Mouse (Mus musculus): ENCODE results near the gene Ap3m1. TPM values are rescaled to one million over a fixed set of nuclear protein-coding genes. Genes with fewer than 3 reads are reported as not detected.
A peak's percentile ranks its signal among the peaks of the same experiment; 100 is the strongest.
"Not testable (repeated sequence)": the region's sequence is repeated elsewhere in the genome, so short reads cannot be mapped to it uniquely, and the experiment has no call there.

Gene Ap3m1
- polyA plus RNA-seq (2012; ENCODE audit: insufficient read depth, insufficient read length, low replicate concordance, missing spikeins): not detected in 2 replicates

DNA sequence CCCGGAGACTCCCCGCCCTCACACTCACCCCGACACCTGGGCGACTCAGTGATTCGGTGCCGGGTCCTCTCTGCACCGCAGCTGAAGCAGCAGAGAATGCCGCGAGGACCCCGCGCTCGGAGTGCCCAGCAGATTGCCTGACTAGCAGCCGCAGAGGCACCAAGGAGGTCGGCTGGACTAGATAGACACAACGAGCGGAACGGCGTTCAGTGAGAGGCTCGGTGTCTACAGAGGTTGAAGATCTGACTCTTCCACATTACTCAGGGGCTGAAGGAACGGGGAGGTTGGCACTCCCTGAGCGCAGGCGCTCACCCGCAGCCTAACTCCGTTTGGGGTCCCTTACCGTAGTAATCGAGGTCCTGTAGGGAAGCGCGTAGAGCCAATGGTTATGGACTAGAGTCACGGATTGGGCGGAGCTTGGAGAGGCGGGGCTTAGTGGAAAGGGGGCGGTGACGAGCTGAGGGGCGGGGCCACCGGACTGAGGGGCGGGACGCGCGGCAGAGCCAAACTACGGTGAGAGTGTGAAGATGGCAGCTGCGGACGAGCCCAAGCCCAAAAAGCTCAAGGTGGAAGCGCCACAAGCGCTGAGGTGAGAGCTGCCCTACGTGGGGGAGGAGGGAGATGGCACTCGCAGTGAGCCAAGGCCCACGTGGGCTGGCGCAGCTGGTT lies at the start of gene Ap3m1, which contains the start of gene Adk:
Ap3m1 (minus strand) TSS at position 397 of the 669 bp plus-strand sequence.
Adk (plus strand) TSS at position 463 of the 669 bp plus-strand sequence.
- H3K4me3 ChIP-seq (ENCODE audit: insufficient read depth, low read depth, low read length): peak within 1 kb of the TSS; percentile 77
- 0 out of 2 replicates have a peak, but pooled peaks have one; percentile 20 for TF ChIP-seq POLR2A (IDR thresholded peaks at IDR 0.05; ENCODE audit: insufficient read depth, low read depth, low read length)
- no peak for TF ChIP-seq CTCF (IDR thresholded peaks at IDR 0.05; ENCODE audit: insufficient read depth, low read depth, low read length)
- no peaks in the 10 kb centered on the region for H3K4me1 ChIP-seq (ENCODE audit: control insufficient read depth, insufficient read depth, low read length)
- WGBS: under 1% methylated on average over 48 of the region's 48 CpGs
- peak within 1 kb of the TSS; percentile 95 for H3K27ac ChIP-seq (ENCODE audit: insufficient read depth, low read depth, low read length)

DNA sequence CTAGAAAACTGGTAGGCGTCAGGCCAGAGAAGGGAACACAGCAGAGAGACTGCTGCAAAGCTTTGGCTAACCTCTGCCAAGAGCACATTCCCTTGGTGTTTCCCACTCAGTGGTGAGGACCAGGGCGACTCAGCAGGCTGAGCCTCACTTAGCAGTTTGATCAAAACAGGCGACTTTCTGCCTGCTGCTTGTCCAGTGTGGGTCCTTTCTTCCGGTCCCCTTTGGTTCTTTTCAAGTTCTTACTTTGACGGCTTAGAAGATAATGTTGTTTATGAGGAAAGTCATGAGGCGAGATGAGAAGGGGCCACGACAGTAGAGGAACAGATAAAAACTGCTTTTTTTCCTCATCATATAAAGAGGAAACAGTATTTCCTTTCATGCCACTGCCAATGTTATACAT lies 49.3 kb upstream of the Ap3m1 start:
- TF ChIP-seq POLR2A (IDR thresholded peaks at IDR 0.05; ENCODE audit: insufficient read depth, low read depth, low read length) (no peak), CTCF (IDR thresholded peaks at IDR 0.05; ENCODE audit: insufficient read depth, low read depth, low read length) (no peak)
- WGBS: 63% methylated on average over 7 of the region's 7 CpGs
- no peak overlapping the region for H3K27ac ChIP-seq (ENCODE audit: insufficient read depth, low read depth, low read length)
- H3K4me3 ChIP-seq (ENCODE audit: insufficient read depth, low read depth, low read length): no peak overlapping the region
- H3K4me1 ChIP-seq (ENCODE audit: control insufficient read depth, insufficient read depth, low read length): peaks cover 7% of the 10 kb centered on the region; the same call in 1 of the 2 replicates

DNA sequence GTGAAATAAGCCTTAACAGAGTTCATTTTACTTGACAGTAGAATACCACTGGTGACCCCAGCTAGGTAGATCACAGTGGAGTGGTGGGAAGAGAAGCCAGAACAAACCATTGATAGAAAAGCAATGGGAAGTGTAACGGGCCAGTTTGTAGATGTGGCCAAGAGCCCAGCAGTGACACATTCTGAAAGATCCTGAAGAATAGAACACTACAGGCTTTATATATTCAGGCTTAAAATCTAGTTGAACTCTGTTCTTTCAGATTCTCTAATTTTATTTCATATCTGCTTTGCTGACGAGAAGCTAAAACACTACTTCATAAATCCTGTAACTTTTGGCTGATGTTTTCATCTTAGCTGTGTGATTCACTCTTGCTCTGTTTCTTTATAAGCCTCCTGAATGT lies 48.6 kb upstream of the Ap3m1 start:
- TF ChIP-seq POLR2A (IDR thresholded peaks at IDR 0.05; ENCODE audit: insufficient read depth, low read depth, low read length) (no peak), CTCF (IDR thresholded peaks at IDR 0.05; ENCODE audit: insufficient read depth, low read depth, low read length) (no peak)
- Histone ChIP-seq H3K4me1 (ENCODE audit: control insufficient read depth, insufficient read depth, low read length) (peaks cover 5% of the 10 kb centered on the region; the same call in 1 of the 2 replicates), H3K4me3 (ENCODE audit: insufficient read depth, low read depth, low read length) (no peak overlapping the region), H3K27ac (ENCODE audit: insufficient read depth, low read depth, low read length) (no peak overlapping the region)
- WGBS: 77% methylated on average over 2 of the region's 2 CpGs

DNA sequence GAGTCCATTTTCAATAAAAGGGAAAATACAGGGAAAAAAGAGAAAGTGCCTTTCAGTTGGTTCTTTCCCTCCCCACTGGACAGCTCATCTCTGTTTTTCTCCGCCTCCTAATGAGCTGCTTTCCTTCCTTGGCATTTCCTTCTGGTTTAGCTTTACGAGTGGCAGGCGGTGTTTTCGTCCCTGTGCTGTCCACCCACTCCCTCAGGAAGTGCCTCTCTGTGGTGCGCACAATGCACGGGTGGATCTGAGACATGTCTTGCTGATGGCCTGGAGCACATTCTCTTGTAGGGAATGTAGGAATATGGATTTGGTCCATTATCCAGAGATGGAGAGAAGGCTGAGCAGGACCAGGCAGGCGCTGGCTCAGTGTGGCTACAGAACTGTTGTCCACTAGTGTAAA lies 47.1 kb upstream of the Ap3m1 start:
- Histone ChIP-seq H3K4me3 (ENCODE audit: insufficient read depth, low read depth, low read length) (no peak overlapping the region), H3K27ac (ENCODE audit: insufficient read depth, low read depth, low read length) (peak overlapping the region; percentile 17; the same call in 1 of the 2 replicates), H3K4me1 (ENCODE audit: control insufficient read depth, insufficient read depth, low read length) (peaks cover 5% of the 10 kb centered on the region; the same call in 1 of the 2 replicates)
- 19% methylated on average over 7 of the region's 7 CpGs for WGBS
- no peak for TF ChIP-seq POLR2A (IDR thresholded peaks at IDR 0.05; ENCODE audit: insufficient read depth, low read depth, low read length)
- no peak for TF ChIP-seq CTCF (IDR thresholded peaks at IDR 0.05; ENCODE audit: insufficient read depth, low read depth, low read length)

DNA sequence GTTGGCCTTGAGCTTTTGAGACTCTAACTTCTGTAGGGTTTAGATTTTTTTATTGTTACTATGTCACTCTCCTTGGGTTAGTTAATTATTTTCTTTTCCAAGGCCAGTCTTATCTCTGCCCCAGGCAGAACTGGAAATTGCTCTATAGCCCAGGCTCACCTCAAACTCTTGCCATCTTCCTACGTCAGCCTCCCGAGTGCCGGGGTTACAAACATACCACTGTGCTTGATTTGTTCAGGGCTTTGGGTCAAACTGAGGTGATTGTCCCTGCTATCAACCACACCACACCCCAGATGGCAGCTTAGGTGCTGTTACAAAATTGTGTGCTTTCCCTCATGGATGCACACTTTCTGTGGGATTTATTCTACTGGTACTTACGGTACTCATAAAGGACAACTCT lies 44.4 kb upstream of the Ap3m1 start:
- H3K4me1 ChIP-seq (ENCODE audit: control insufficient read depth, insufficient read depth, low read length): peaks cover 5% of the 10 kb centered on the region; the same call in 1 of the 2 replicates
- H3K27ac ChIP-seq (ENCODE audit: insufficient read depth, low read depth, low read length): no peak overlapping the region
- TF ChIP-seq POLR2A (IDR thresholded peaks at IDR 0.05; ENCODE audit: insufficient read depth, low read depth, low read length) (no peak), CTCF (IDR thresholded peaks at IDR 0.05; ENCODE audit: insufficient read depth, low read depth, low read length) (no peak)
- 96% methylated on average over 4 of the region's 4 CpGs for WGBS
- no peak overlapping the region for H3K4me3 ChIP-seq (ENCODE audit: insufficient read depth, low read depth, low read length)

DNA sequence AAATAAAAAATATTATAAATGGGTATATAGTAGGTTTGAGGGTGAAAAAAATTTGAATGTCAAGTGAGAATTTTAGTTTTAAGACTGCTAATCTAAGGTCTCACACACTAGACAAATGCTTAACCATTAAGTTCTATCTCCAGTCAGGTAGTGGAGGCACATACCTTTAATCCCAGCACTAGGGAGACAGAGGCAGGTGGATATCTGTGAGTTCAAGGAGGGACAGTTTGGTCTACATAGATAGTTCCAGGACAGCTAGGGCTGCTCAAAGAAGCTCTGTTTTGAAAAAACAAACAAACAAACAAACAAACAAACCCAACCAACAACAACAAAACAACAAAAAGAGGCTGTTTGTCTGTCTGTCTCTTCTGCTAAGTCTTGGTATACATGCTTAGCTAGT lies 44.0 kb upstream of the Ap3m1 start:
- H3K4me3 ChIP-seq (ENCODE audit: insufficient read depth, low read depth, low read length): no peak overlapping the region
- H3K4me1 ChIP-seq (ENCODE audit: control insufficient read depth, insufficient read depth, low read length): peaks cover 3% of the 10 kb centered on the region; the same call in 1 of the 2 replicates
- no peak for TF ChIP-seq CTCF (IDR thresholded peaks at IDR 0.05; ENCODE audit: insufficient read depth, low read depth, low read length)
- TF ChIP-seq POLR2A (IDR thresholded peaks at IDR 0.05; ENCODE audit: insufficient read depth, low read depth, low read length): no peak
- no peak overlapping the region for H3K27ac ChIP-seq (ENCODE audit: insufficient read depth, low read depth, low read length)

DNA sequence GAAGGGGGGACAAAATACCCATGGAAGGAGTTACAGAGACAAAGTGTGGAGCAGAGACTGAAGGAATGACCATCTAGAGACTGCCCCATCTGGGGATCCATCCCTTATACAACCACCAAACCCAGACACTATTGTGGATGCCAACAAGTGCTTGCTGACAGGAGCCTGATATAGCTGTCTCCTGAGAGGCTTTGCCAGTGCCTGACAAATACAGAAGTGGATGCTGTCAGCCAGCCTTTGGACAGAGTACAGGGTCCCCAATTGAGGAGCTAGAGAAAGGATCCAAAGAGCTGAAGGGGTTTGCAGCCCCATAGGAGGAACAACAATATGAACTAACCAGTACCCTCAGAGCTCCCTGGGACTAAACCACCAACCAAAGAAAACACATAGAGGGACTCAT lies 41.9 kb upstream of the Ap3m1 start:
- H3K4me3 ChIP-seq (ENCODE audit: insufficient read depth, low read depth, low read length); H3K27ac ChIP-seq (ENCODE audit: insufficient read depth, low read depth, low read length); H3K4me1 ChIP-seq (ENCODE audit: control insufficient read depth, insufficient read depth, low read length): not testable (repeated sequence)

DNA sequence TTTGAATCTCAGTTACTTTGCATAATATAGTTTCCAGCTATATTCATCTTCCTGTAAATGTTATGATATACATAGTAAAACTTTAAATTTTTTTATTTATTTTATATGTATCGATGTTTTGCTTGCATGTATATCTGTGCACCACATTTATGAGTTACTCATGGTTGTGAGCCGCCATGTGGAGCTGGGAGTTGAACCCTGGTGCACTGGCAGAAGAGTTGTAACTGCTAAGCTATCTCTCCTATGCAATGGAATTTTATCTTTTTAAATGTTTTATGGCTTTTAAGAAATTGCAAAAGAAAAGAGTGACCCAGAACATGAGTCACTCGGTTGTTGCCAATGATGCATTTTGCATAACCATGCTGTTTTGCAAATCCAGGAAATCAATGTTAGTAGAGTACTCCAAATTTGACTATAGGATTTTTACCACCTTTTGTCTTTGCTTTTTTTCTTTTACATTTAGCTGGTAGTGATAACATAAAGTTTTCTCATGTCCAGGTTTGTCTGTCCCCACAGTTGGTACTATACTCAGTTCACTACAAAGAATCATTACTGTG lies 38.7 kb upstream of the Ap3m1 start:
- no peak overlapping the region for H3K4me3 ChIP-seq (ENCODE audit: insufficient read depth, low read depth, low read length)
- 97% methylated on average over 3 of the region's 3 CpGs for WGBS
- no peak overlapping the region for H3K27ac ChIP-seq (ENCODE audit: insufficient read depth, low read depth, low read length)
- TF ChIP-seq POLR2A (IDR thresholded peaks at IDR 0.05; ENCODE audit: insufficient read depth, low read depth, low read length): no peak
- TF ChIP-seq CTCF (IDR thresholded peaks at IDR 0.05; ENCODE audit: insufficient read depth, low read depth, low read length): no peak
- H3K4me1 ChIP-seq (ENCODE audit: control insufficient read depth, insufficient read depth, low read length): peaks cover 5% of the 10 kb centered on the region

DNA sequence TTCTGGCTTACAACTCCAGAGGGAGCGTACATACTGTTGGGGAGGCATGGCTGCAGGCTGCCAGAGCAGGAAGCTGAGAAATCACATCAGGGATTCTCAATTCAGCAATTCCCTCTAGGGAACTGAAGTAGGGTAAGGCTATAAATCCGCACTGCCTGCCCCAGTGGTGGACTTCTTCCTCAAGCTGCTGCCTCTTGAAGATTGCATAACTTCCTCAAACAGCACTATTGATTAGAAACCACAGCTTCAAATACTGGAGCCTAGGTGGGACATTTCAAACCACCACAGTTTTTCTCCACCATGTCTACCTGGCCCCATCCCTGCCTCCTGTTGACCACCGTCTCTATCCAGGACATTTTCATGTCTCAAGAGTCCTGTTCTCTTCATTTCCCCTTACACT lies 38.1 kb upstream of the Ap3m1 start:
- no peak overlapping the region for H3K4me3 ChIP-seq (ENCODE audit: insufficient read depth, low read depth, low read length)
- WGBS: 90% methylated on average over 3 of the region's 3 CpGs
- H3K4me1 ChIP-seq (ENCODE audit: control insufficient read depth, insufficient read depth, low read length): peaks cover 5% of the 10 kb centered on the region
- no peak overlapping the region for H3K27ac ChIP-seq (ENCODE audit: insufficient read depth, low read depth, low read length)
- TF ChIP-seq CTCF (IDR thresholded peaks at IDR 0.05; ENCODE audit: insufficient read depth, low read depth, low read length): no peak
- no peak for TF ChIP-seq POLR2A (IDR thresholded peaks at IDR 0.05; ENCODE audit: insufficient read depth, low read depth, low read length)

Data from olfactory bulb, adult 2 months (tissue).